Mouse (Mus musculus): Measurements from ENCODE around the gene Tln1.

Gene Tln1

GRCm38 (mm10) chr4:43504269-43504668 is 58.2 kb downstream of the Tln1 start:
- WGBS, result 79% methylated on average over 4 of the region's 4 CpGs

- WGBS, result 92% methylated on average over 6 of the region's 6 CpGs
Observed at GRCm38 (mm10) chr4:43503506-43503905, 59.0 kb downstream of the Tln1 start.

GRCm38 (mm10) chr4:43503041-43503440 is 59.5 kb downstream of the Tln1 start:
- 86% methylated on average over 2 of the region's 2 CpGs for WGBS

GRCm38 (mm10) chr4:43499407-43500333 is 62.8 kb downstream of the Tln1 start, which contains the start of gene Arhgef39:
Gene Arhgef39 (minus strand): TSS chr4:43499695.
- WGBS, result 6% methylated on average over 50 of the region's 50 CpGs

- WGBS, result 15% methylated on average over 8 of the region's 8 CpGs
Observed at GRCm38 (mm10) chr4:43498983-43499382, 63.5 kb downstream of the Tln1 start.

GRCm38 (mm10) chr4:43497946-43498345 is 64.5 kb downstream of the Tln1 start:
- WGBS, result 89% methylated on average over 4 of the region's 4 CpGs

- 97% methylated on average over 8 of the region's 8 CpGs for WGBS
Observed at GRCm38 (mm10) chr4:43497405-43497804, 65.1 kb downstream of the Tln1 start.

- WGBS, result 75% methylated on average over 6 of the region's 6 CpGs
Observed at GRCm38 (mm10) chr4:43496587-43496986, 65.9 kb downstream of the Tln1 start.

GRCm38 (mm10) chr4:43493846-43494240 is 68.6 kb downstream of the Tln1 start:
- whole genome bisulfite sequencing, result 1% methylated on average over 9 of the region's 9 CpGs

- under 1% methylated on average over 47 of the region's 47 CpGs for WGBS
Observed at GRCm38 (mm10) chr4:43493186-43493845, 69.2 kb downstream of the Tln1 start.

GRCm38 (mm10) chr4:43492821-43493185 is 69.7 kb downstream of the Tln1 start, which contains the start of gene Ccdc107:
Gene Ccdc107 (plus strand): TSS chr4:43492900.
- under 1% methylated on average over 25 of the region's 25 CpGs for WGBS

GRCm38 (mm10) chr4:43492101-43492820 is 70.2 kb downstream of the Tln1 start:
- 29% methylated on average over 12 of the region's 12 CpGs for WGBS

GRCm38 (mm10) chr4:43490801-43491200 is 71.7 kb downstream of the Tln1 start:
- 88% methylated on average over 5 of the region's 5 CpGs for WGBS

GRCm38 (mm10) chr4:43489611-43490010 is 72.9 kb downstream of the Tln1 start:
- 95% methylated on average over 3 of the region's 3 CpGs for WGBS

GRCm38 (mm10) chr4:43485666-43486065 is 76.8 kb downstream of the Tln1 start:
- 87% methylated on average over 5 of the region's 5 CpGs for whole genome bisulfite sequencing

GRCm38 (mm10) chr4:43483535-43484091 is 78.9 kb downstream of the Tln1 start, which contains the start of gene Sit1:
Gene Sit1 (minus strand): TSS chr4:43483734.
- 77% methylated on average over 12 of the region's 12 CpGs for WGBS

- WGBS, result 76% methylated on average over 10 of the region's 10 CpGs
Observed at GRCm38 (mm10) chr4:43482591-43482990, 79.9 kb downstream of the Tln1 start.

- 66% methylated on average over 7 of the region's 7 CpGs for WGBS
Observed at GRCm38 (mm10) chr4:43481894-43482456, 80.5 kb downstream of the Tln1 start.
